8 mouse cellular contexts compared by ENCODE assay signal in the genomic region with DNA sequence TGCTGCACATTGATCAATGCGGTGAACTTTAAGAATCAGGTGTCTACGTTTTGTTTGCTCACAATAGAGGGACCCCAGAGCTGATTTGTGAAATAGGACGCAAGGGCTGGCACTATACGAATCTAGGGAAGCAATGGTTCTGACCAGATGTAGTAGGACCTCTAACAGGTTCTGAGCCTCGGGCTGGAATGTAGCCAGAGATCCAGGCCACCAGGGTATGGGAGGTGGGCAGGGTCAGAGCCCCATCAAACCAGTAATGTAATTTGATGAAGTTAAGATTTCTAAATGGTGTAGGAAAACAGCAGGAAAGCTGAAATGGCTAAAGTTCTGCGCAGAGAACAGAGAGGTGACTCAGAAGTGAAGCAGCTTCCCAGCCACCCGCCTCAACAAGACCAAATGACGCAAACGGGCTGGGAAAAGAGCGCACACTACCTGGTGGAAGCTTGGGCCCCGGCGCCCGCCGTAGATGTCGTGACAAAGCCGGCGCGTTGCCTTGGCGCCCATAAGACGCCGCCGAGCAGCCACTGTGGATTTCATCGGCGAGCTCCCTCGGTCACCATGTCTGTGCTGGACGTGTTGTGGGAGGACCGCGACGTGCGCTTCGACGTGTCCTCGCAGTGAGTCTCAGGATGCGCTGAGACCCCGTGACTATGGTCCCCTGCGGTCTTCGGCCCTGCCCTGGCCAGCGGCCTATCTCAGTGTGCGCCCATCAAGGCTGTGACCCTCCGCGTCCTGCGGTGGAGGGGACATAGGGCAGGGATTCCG. TPM values are rescaled to one million over a fixed set of nuclear protein-coding genes. Genes with fewer than 3 reads are reported as not detected.
DNase-seq lines count a peak whose midpoint lies in the region; ATAC-seq and TF ChIP-seq lines count a peak whose summit lies in the region.

A gene (plus strand): TSS at position 446 of the 765 bp plus-strand sequence.

- peak; percentile 65 for DNase-seq in WW6 (ENCODE audit: low read depth, low spot score)
- peak; percentile 96 to 97 for DNase-seq in cerebellum, postnatal 36 days
- peak; percentile 94 for DNase-seq in gastrocnemius, adult 2 months
- peak; percentile 37 for DNase-seq in hindlimb bud, embryonic 11.5 days (ENCODE audit: extremely low spot score, low read depth, low spot score)
- peak; percentile 85 to 95 for DNase-seq in left cerebral cortex, adult 9 months (ENCODE audit: low spot score in 2 of 2)
- DNase-seq in right cerebral cortex, postnatal 14 days = peak; percentile 96
- DNase-seq in urinary bladder, postnatal 36 days (ENCODE audit: low spot score in 2 of 2) = peak; percentile 91 to 94

- peak; percentile 100 for ATAC-seq in megakaryocyte progenitor cell, adult 5-6 weeks (replicated peaks; ENCODE audit: poor library complexity)

- H3K27ac ChIP-seq in gastrocnemius, adult 2 months = peak within 1 kb of the TSS; percentile 80

- peak within 1 kb of the TSS; percentile 95 for H3K4me3 ChIP-seq in gastrocnemius, adult 2 months

- no peak for TF ChIP-seq CTCF in gastrocnemius, adult 2 months (IDR thresholded peaks at IDR 0.05)

- intact Hi-C loops in gastrocnemius, adult 2 months (cut with DNase I) = no loop called here

RNA-seq across cellular contexts. Expression of the gene that starts here (rescaled TPM):
- total RNA-seq in gastrocnemius, adult 2 months (2021) = 1 to 10 TPM; 3.7 to 4.6 TPM
- 6.8 and 8.9 TPM in 2 replicates for total RNA-seq in megakaryocyte progenitor cell, adult 5-6 weeks (2015)
- 4.6 and 5.2 TPM in 2 replicates for total RNA-seq in megakaryocyte progenitor cell, adult 5-6 weeks (2017)

Comparison
In these comparisons a context has a peak if more than half of its experiments do, and no peak if none do; other contexts are left out.
1. Peak in every context shown above with its lines: DNase-seq, ATAC-seq, H3K4me3 ChIP-seq and H3K27ac ChIP-seq.
2. DNase-seq: peak in every context shown above with its lines; median percentile 96 in cerebellum, postnatal 36 days; 96 in right cerebral cortex, postnatal 14 days; 94 in gastrocnemius, adult 2 months; 92 in urinary bladder, postnatal 36 days; 90 in left cerebral cortex, adult 9 months; 65 in WW6; 37 in hindlimb bud, embryonic 11.5 days.